Mouse (Mus musculus) embryonic facial prominence, embryonic 13.5 days (tissue): Measurements from ENCODE around the gene Gm10300. TPM values are rescaled to one million over a fixed set of nuclear protein-coding genes. Genes with fewer than 3 reads are reported as not detected.

Experiments used
- ATAC-seq: fragments of 200-750 bp; cut with Nextera tagmentation; 2 replicates; pipeline ENCODE4 v1.8.0; 2017; ENCODE audit warnings: low read depth; ENCODE audit not compliant: insufficient number of reproducible peaks, insufficient read depth, low FRiP score, low TSS enrichment
- H3K27ac ChIP-seq: fragments of 300-500 bp; sonication (generic); 2 replicates; pipeline ENCODE4 v1.5.1; 2015; ENCODE audit warnings: moderate library complexity, mild to moderate bottlenecking, inconsistent platforms
- H3K27me3 ChIP-seq: fragments of 300-500 bp; sonication (generic); 2 replicates; pipeline ENCODE4 v1.6.1; 2015; ENCODE audit warnings: mild to moderate bottlenecking, inconsistent platforms
- H3K36me3 ChIP-seq: fragments of 300-500 bp; sonication (generic); 2 replicates; pipeline ENCODE4 v1.6.1; 2015; ENCODE audit warnings: mild to moderate bottlenecking, inconsistent platforms
- H3K4me1 ChIP-seq: fragments of 300-500 bp; sonication (generic); 2 replicates; pipeline ENCODE4 v1.6.1; 2015; ENCODE audit warnings: inconsistent platforms
- H3K4me2 ChIP-seq: fragments of 300-500 bp; sonication (generic); 2 replicates; pipeline ENCODE4 v1.6.1; 2015; ENCODE audit warnings: moderate library complexity, mild to moderate bottlenecking, inconsistent platforms
- H3K4me3 ChIP-seq: fragments of 300-500 bp; sonication (generic); 2 replicates; pipeline ENCODE4 v1.5.1; 2015; ENCODE audit warnings: mild to moderate bottlenecking, inconsistent platforms
- H3K9ac ChIP-seq: fragments of 300-500 bp; sonication (generic); 2 replicates; pipeline ENCODE4 v1.6.1; 2015; ENCODE audit warnings: mild to moderate bottlenecking, inconsistent platforms
- H3K9me3 ChIP-seq: fragments of 300-500 bp; sonication (generic); 2 replicates; pipeline ENCODE4 v1.6.1; 2016; ENCODE audit warnings: inconsistent platforms
- WGBS: fragments of 180-500 bp; shearing (Covaris S2); methylation state at CpG from one replicate; pipeline ENCODE4 v1.1.7; 2015; ENCODE audit warnings: mixed read lengths; 5-methylcytosine and 5-hydroxymethylcytosine counted together
- polyA plus RNA-seq: library from polyadenylated mRNA; unstranded; fragments of >200 nt; fragmentation: Nextera tagmentation; extraction: Ambion mirVana; gene quantifications from 2 replicates; pipeline ENCODE4 v1.2.1, GENCODE M21; 2015

Gene Gm10300
- polyA plus RNA-seq, 1 experiment from 2014 or later, result 0.11 TPM

GRCm38 (mm10) chr4:132072946-132073345 is 1.6 kb upstream of the Gm10300 start:
- Histone ChIP-seq H3K4me1 (peaks cover 28% of the 10 kb centered on the region), H3K4me2 (no peak overlapping the region; the same call in 1 of the 2 replicates), H3K27me3 (peaks cover 18% of the 10 kb centered on the region), H3K9ac (0 out of 2 replicates have a peak overlapping the region, but pooled peaks have one; percentile 27), H3K27ac (no peak overlapping the region), H3K9me3 (no peaks in the 10 kb centered on the region), H3K4me3 (0 out of 2 replicates have a peak overlapping the region, but pooled peaks have one; percentile 9), H3K36me3 (no peaks in the 10 kb centered on the region)
- 66% methylated on average over 6 of the region's 6 CpGs for WGBS
- no peak for ATAC-seq

GRCm38 (mm10) chr4:132074933-132075769 is 654 bp downstream of the Gm10300 start, which contains the start of gene Epb41:
Epb41 (minus strand) TSS chr4:132075321.
- H3K9ac ChIP-seq, result peak within 1 kb of the TSS; percentile 81
- no peaks in the 10 kb centered on the region for H3K36me3 ChIP-seq
- 2% methylated on average over 47 of the region's 47 CpGs for WGBS
- H3K27me3 ChIP-seq, result peaks cover 24% of the 10 kb centered on the region
- ATAC-seq, result peak; percentile 82
- H3K9me3 ChIP-seq, result no peaks in the 10 kb centered on the region
- H3K27ac ChIP-seq, result peak within 1 kb of the TSS; percentile 23; the same call in 1 of the 2 replicates
- H3K4me3 ChIP-seq, result peak within 1 kb of the TSS; percentile 69
- peaks cover 28% of the 10 kb centered on the region for H3K4me1 ChIP-seq
- H3K4me2 ChIP-seq, result peak within 1 kb of the TSS; percentile 99

GRCm38 (mm10) chr4:132075796-132076195 is 1.3 kb downstream of the Gm10300 start:
- H3K27me3 ChIP-seq, result peaks cover 24% of the 10 kb centered on the region
- no peaks in the 10 kb centered on the region for H3K9me3 ChIP-seq
- no peak overlapping the region for H3K9ac ChIP-seq
- no peak for ATAC-seq
- H3K4me3 ChIP-seq, result peak overlapping the region; percentile 69; the same call in 1 of the 2 replicates
- WGBS, result 33% methylated on average over 1 of the region's 1 CpGs
- H3K27ac ChIP-seq, result no peak overlapping the region
- H3K4me2 ChIP-seq, result peak overlapping the region; percentile 99
- peaks cover 28% of the 10 kb centered on the region for H3K4me1 ChIP-seq
- H3K36me3 ChIP-seq, result no peaks in the 10 kb centered on the region

GRCm38 (mm10) chr4:132076480-132077405 is 2.2 kb downstream of the Gm10300 start:
- Histone ChIP-seq H3K4me1 (peaks cover 28% of the 10 kb centered on the region), H3K9ac (0 out of 2 replicates have a peak overlapping the region, but pooled peaks have one; percentile 16), H3K36me3 (no peaks in the 10 kb centered on the region), H3K9me3 (no peaks in the 10 kb centered on the region), H3K4me3 (no peak overlapping the region), H3K4me2 (peak overlapping the region; percentile 39), H3K27me3 (peaks cover 24% of the 10 kb centered on the region), H3K27ac (peak overlapping the region; percentile 28; the same call in 1 of the 2 replicates)
- WGBS, result 19% methylated on average over 20 of the region's 20 CpGs
- no peak for ATAC-seq

- 70% methylated on average over 7 of the region's 7 CpGs for WGBS
- no peak overlapping the region for H3K27ac ChIP-seq
- ATAC-seq, result no peak
- H3K4me1 ChIP-seq, result peaks cover 28% of the 10 kb centered on the region
- no peak overlapping the region for H3K4me3 ChIP-seq
- H3K36me3 ChIP-seq, result no peaks in the 10 kb centered on the region
- no peak overlapping the region for H3K9ac ChIP-seq
- H3K27me3 ChIP-seq, result peaks cover 24% of the 10 kb centered on the region
- H3K9me3 ChIP-seq, result no peaks in the 10 kb centered on the region
- H3K4me2 ChIP-seq, result no peak overlapping the region
These were observed 2.9 kb downstream of the Gm10300 start for GRCm38 (mm10) chr4:132077445-132077844.

GRCm38 (mm10) chr4:132078296-132078714 is 3.8 kb downstream of the Gm10300 start:
- Histone ChIP-seq H3K9ac (0 out of 2 replicates have a peak overlapping the region, but pooled peaks have one; percentile 36), H3K27ac (no peak overlapping the region), H3K4me3 (no peak overlapping the region), H3K27me3 (peaks cover 18% of the 10 kb centered on the region), H3K9me3 (no peaks in the 10 kb centered on the region), H3K4me2 (no peak overlapping the region), H3K4me1 (peaks cover 28% of the 10 kb centered on the region), H3K36me3 (no peaks in the 10 kb centered on the region)
- 57% methylated on average over 7 of the region's 7 CpGs for WGBS
- ATAC-seq, result no peak

- Histone ChIP-seq H3K9ac (no peak overlapping the region), H3K4me2 (peak overlapping the region; percentile 38), H3K36me3 (no peaks in the 10 kb centered on the region), H3K4me3 (no peak overlapping the region), H3K27ac (no peak overlapping the region), H3K4me1 (peaks cover 21% of the 10 kb centered on the region), H3K9me3 (no peaks in the 10 kb centered on the region), H3K27me3 (peaks cover 8% of the 10 kb centered on the region)
- no peak for ATAC-seq
- WGBS, result 15% methylated on average over 19 of the region's 19 CpGs
These were observed 5.2 kb downstream of the Gm10300 start for GRCm38 (mm10) chr4:132079555-132080275.

GRCm38 (mm10) chr4:132080492-132080983 is 6.0 kb downstream of the Gm10300 start:
- no peak overlapping the region for H3K9ac ChIP-seq
- H3K4me1 ChIP-seq, result peaks cover 15% of the 10 kb centered on the region

GRCm38 (mm10) chr4:132085114-132085513 is 10.6 kb downstream of the Gm10300 start:
- WGBS, result 85% methylated on average over 7 of the region's 7 CpGs
- H3K4me3 ChIP-seq, result no peak overlapping the region

More at GRCm38 (mm10) chr4:132080492-132080983, 6.0 kb downstream of the Gm10300 start:
- no peak overlapping the region for H3K4me2 ChIP-seq
- H3K36me3 ChIP-seq, result no peaks in the 10 kb centered on the region
- peaks cover 6% of the 10 kb centered on the region for H3K27me3 ChIP-seq
- 71% methylated on average over 4 of the region's 4 CpGs for WGBS
- H3K27ac ChIP-seq, result no peak overlapping the region
- ATAC-seq, result no peak
- no peaks in the 10 kb centered on the region for H3K9me3 ChIP-seq
- H3K4me3 ChIP-seq, result no peak overlapping the region

GRCm38 (mm10) chr4:132088921-132089320 is 14.4 kb downstream of the Gm10300 start:
- H3K9ac ChIP-seq, result no peak overlapping the region
- no peaks in the 10 kb centered on the region for H3K36me3 ChIP-seq
- H3K4me3 ChIP-seq, result no peak overlapping the region
- no peak overlapping the region for H3K27ac ChIP-seq
- H3K9me3 ChIP-seq, result no peaks in the 10 kb centered on the region
- no peak overlapping the region for H3K4me2 ChIP-seq
- 19% methylated on average over 7 of the region's 7 CpGs for WGBS
- no peak for ATAC-seq
- no peaks in the 10 kb centered on the region for H3K4me1 ChIP-seq
- H3K27me3 ChIP-seq, result no peaks in the 10 kb centered on the region

More at GRCm38 (mm10) chr4:132085114-132085513, 10.6 kb downstream of the Gm10300 start:
- Histone ChIP-seq H3K36me3 (no peaks in the 10 kb centered on the region), H3K4me1 (no peaks in the 10 kb centered on the region), H3K27ac (no peak overlapping the region), H3K9me3 (no peaks in the 10 kb centered on the region), H3K27me3 (no peaks in the 10 kb centered on the region), H3K9ac (no peak overlapping the region), H3K4me2 (no peak overlapping the region)
- no peak for ATAC-seq
